Mouse (Mus musculus) spleen, adult 2 months (tissue): ENCODE data around the gene Cdcp2.

Experiments used
- CTCF ChIP-seq: fragments of 200-500 bp; IDR thresholded peaks from 2 replicates; pipeline ENCODE4 v1.5.1; 2011; ENCODE audit warnings: mild to moderate bottlenecking, inconsistent platforms; ENCODE audit not compliant: insufficient read depth, insufficient read length, insufficient replicate concordance; ENCODE audit errors: extremely low read depth
- POLR2A ChIP-seq: fragments of 200-500 bp; IDR thresholded peaks from 2 replicates; pipeline ENCODE4 v1.6.1; 2011; ENCODE audit warnings: low read depth, low read length, inconsistent platforms

- TF ChIP-seq CTCF (no peak), POLR2A (no peak)
These were observed 44.8 kb upstream of the Cdcp2 start for GRCm38 (mm10) chr4:107051889-107052288.
